Mouse (Mus musculus) gastrocnemius, postnatal 10 days (tissue): ENCODE measurements at regions not wholly inside any gene's neighbourhood (a gene's known extent, or its start where the extent isn't known, plus 50 kb on each side); places are given as distances from the start of the nearest gene placed in this dataset.
"Not testable (repeated sequence)": the region's sequence is repeated elsewhere in the genome, so short reads cannot be mapped to it uniquely, and the experiment has no call there.

Experiments
- DNase-seq: peaks from one replicate; pipeline ENCODE4 v3.0.0; 2021; ENCODE audit warnings: mixed read lengths

GRCm38 (mm10) chr1:164744955-164745608 lies 51.4 kb upstream of the Dpt start:
- DNase-seq, result no peak

DNA sequence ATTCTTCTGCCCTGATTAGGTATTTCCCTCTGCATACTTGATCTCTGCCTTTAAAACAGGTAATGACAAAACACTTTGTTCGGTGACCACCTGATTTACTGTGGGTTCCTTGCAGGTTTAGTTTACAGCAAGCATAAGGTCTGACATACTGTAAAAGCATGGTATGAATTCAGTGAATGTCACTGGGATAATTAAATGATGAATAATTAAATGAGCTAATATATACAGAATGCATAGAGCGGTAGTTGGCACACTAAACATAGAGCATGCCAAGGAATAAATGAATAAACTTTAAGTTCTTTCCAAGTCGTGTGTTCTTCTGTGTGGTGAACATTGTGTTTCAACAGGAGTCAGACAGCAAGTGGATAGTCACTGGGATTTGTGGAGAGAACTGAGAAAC lies 51.9 kb upstream of the Dpt start:
- DNase-seq, result no peak

DNA sequence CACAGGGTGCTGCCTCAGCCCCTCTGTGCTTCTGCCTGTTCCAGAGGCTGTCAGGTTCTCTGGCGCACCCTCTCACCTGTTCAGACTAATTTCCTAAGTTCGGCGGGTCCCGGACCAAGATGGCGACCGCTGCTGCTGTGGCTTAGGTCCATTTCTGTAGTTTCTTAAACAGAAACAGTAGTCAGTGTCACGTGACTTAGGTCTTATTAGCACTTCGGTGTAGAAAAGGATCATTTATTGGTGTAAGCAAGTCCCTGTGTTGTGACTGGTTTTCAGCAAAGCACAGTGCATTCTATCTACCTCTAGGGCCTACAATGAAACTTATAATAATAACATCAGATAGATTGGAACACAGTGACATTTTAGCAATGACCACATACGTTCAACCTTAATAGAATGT lies 53.5 kb upstream of the Dpt start:
- not testable (repeated sequence) for DNase-seq

DNA sequence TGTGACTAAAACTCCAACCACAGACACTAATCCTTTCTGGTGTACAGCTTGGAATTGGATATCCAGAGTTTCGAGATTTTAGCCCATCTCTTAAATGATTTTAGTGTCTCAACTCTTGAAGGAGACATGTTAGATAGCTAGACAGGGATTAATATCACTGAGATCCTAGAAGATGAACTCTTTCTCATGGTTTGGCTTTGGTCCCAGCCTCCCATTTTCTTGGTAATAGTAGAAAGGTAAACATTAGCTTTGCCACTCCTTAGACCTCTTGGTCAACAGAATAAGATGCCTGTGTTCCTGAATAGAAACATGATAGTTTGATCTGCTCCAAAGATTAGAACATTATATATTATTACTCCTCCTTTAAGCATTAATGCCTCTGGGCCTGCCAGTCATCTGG lies 60.8 kb upstream of the Dpt start:
- no peak for DNase-seq

- no peak for DNase-seq
These were observed 62.7 kb upstream of the Dpt start for GRCm38 (mm10) chr1:164733741-164734140.

GRCm38 (mm10) chr1:164722054-164722453 lies 74.4 kb upstream of the Dpt start:
- DNase-seq, result no peak

DNA sequence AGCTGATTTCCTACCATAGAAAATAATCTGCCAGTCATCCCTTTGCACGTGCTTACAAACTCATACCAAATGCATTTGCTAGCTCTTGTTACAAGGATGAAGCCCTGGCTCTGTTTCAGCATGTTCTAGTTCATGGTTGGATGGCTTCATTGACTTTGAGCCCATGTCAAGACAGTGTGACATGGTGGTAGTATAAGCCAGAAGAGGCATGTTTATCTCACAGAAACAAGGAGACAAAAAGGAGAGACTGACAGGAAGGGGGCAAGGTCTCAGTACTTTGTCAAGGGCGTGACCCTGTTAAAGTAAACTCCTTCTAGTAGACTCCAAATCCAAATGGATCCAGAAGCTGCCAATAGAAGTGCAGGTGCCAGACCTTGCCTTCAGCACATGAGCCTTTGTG lies 81.5 kb upstream of the Dpt start:
- no peak for DNase-seq

GRCm38 (mm10) chr1:164713798-164714551 lies 82.5 kb upstream of the Dpt start:
- no peak for DNase-seq

- no peak for DNase-seq
These were observed 83.9 kb upstream of the Dpt start for GRCm38 (mm10) chr1:164712514-164712913.

- no peak for DNase-seq
These were observed 91.9 kb upstream of the Dpt start for GRCm38 (mm10) chr1:164704397-164705091.

DNA sequence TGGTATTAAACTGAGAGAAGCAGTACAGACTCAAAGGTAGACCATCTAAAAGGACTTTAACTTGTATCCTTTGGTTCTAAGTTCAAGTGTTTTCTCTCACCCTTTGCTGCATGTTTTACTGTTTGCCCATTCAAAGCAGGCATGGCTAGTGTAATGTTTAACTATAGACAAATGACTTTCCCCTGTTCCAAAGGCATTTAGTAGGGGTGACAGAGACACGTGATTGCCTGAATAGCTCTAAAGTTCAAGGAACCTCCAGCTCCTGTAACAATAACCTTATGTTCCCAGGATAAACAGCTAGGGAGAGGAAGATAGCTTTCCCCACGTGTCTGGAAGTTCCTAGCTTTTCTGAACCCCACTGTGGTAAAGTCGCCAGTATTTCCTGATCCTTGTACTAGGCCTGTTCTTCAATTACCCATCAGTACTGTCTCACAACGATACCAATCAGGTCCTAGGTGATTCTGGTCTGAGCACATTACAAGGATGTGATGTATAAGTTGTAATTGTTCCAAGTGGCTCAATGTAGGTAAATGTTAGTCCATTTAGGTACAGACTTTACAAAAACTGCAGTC lies 92.8 kb upstream of the Dpt start:
- no peak for DNase-seq

GRCm38 (mm10) chr1:164690055-164690454 lies 106.4 kb upstream of the Dpt start:
- DNase-seq, result no peak

DNA sequence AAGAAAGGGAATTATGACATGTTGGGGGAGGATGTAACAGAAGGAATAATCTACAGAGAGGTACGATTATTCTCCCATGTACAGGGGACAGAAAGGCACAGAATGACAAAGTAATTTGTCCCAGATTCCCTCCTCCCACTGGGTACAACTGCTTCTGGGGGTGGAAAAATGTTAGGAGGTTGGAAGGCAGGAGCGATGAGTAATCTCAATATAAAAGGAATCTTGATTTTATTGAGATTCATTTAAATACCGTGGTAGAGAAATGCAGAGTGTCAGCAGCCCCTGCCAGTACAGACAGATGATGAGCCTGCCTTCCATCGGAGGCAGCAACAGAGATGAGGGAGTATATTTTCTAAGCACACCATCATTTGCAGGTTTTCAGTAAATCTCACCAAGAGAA lies 107.1 kb upstream of the Dpt start:
- DNase-seq, result no peak

GRCm38 (mm10) chr1:164684437-164684836 lies 112.0 kb upstream of the Dpt start:
- DNase-seq, result no peak

DNA sequence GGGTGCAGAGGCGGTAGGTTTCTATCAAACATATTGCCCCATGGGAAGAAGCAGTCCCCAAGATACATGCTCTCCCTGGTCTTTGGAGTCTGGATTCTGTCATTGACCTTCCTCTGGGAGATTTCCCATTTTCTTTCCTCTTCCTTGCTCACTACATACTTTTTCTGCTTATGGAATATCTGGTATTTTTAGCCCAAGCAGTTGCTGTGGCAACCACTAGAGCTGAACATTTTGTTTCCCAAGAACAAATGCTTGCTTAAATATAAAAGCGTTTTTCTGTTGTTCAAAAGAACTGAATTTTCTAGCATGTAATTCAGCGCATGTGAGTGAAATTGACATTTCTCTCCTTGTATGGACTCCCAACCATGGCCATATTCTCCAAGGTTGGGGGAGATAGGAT lies 112.7 kb upstream of the Dpt start:
- no peak for DNase-seq

DNA sequence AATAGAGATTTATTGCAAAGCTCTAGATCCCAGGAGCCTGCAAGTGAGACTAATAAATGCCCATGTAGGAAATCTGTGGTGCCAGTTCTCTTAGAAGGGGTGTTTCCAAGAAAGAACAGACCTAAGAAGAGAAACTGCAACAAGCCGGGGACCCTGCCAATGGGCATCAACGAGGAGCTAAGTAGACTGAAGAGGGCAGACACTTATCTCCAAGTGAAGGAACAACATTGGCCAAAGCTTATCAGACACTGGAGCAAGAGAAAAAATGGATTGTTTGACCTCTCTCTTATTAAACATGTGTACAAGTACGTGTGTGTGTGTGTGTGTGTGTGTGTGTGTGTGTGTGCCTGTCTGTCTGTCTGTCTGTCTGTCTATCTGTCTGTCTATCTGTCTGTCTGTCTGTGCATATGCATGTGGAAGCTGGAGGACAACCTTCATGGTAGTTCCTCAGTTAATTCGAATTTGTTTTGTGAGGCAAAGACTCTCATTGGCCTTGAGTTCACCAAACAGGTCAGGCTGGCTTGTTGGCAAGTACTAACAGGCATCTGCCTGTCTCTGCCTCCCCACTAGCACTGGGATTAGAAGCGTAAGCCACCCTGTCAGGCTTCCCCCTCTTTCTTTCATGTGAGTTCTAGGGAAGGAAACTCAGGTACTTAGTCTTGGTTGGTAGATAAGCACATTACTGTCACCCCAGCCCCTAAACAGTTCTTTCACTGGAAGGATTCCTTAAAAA lies 113.4 kb upstream of the Dpt start:
- no peak for DNase-seq

- DNase-seq, result no peak
These were observed 114.0 kb upstream of the Dpt start for GRCm38 (mm10) chr1:164682426-164682825.

- no peak for DNase-seq
These were observed 114.9 kb upstream of the Dpt start for GRCm38 (mm10) chr1:164681582-164681981.

GRCm38 (mm10) chr1:164678303-164678702 lies 118.1 kb upstream of the Dpt start:
- DNase-seq, result no peak

DNA sequence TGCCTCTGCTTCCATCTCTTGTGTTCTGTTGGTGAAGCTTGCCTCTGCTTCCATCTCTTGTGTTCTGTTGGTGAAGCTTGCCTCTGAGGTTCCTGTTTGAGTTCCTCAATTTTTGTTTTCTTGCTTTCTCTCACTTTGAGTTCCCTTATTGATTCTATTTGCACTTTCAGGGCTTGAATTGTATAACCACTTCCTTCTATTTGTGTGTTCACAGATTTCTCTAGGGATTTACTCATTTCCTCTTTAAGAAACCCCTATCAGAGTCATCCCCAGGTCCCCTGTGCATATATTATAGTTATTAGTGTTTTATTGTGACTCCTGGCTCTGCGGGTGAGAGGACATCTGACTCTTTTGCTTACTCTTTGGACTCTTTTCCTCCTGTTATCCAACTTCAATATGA lies 144.2 kb upstream of the Dpt start:
- DNase-seq, result no peak

DNA sequence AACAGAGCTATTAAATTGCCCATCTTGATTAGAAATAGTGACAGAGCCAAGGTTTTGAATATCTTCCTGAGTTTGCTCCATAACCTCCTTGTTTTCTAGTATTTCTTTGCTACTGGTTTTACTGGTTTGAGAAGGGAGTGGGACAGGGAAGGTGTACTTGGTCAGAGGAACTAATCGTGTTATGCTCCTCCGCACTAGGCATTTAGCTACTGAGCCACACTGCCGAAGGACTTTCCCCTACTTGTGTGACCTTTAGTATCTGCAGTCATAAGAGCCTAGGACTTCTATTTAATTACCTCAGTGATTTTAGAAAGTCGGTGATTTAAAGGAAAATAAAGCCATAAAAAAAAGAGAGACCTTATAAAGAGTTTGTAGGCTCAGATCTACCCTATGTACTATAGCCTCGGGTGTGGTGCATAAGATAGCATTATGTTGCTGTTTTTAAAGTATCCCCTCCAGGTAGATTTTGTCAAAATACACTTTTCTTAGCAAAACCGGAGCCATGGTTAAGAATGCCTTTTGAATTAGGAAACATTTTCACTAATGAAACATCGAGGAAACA lies 158.5 kb upstream of the Dpt start:
- DNase-seq, result no peak

- DNase-seq, result peak; percentile 7
These were observed 164.8 kb upstream of the Dpt start for GRCm38 (mm10) chr1:164631679-164632078.
